Mouse (Mus musculus) layer of hippocampus, adult 9-10 months (tissue): ENCODE data around the gene Chrna5.

Experiments used
- DNase-seq: peaks from one replicate; pipeline ENCODE4 v3.0.0; 2022; ENCODE audit warnings: low spot score

Chrna5 gene

GRCm38 (mm10) chr9:55023902-55024583, 43.4 kb downstream of the Chrna5 start:
- peak; percentile 66 for DNase-seq

GRCm38 (mm10) chr9:55025534-55026274, 45.0 kb downstream of the Chrna5 start:
- no peak for DNase-seq

GRCm38 (mm10) chr9:55026275-55026663, 45.6 kb downstream of the Chrna5 start, which contains the start of gene Chrna3:
Gene Chrna3 (minus strand): TSS chr9:55026562.
- no peak for DNase-seq

- no peak for DNase-seq
Observed at GRCm38 (mm10) chr9:55031435-55032167, 50.9 kb downstream of the Chrna5 start.

GRCm38 (mm10) chr9:55038948-55039347, 58.3 kb downstream of the Chrna5 start:
- DNase-seq: no peak

- DNase-seq: no peak
Observed at GRCm38 (mm10) chr9:55039983-55040382, 59.3 kb downstream of the Chrna5 start.

GRCm38 (mm10) chr9:55041389-55041788, 60.7 kb downstream of the Chrna5 start:
- DNase-seq: no peak

GRCm38 (mm10) chr9:55043688-55044087, 63.0 kb downstream of the Chrna5 start:
- DNase-seq: no peak

GRCm38 (mm10) chr9:55045001-55045400, 64.3 kb downstream of the Chrna5 start:
- no peak for DNase-seq

GRCm38 (mm10) chr9:55046764-55047163, 66.1 kb downstream of the Chrna5 start:
- DNase-seq: no peak

- no peak for DNase-seq
Observed at GRCm38 (mm10) chr9:55048211-55048880, 67.7 kb downstream of the Chrna5 start, which contains the start of gene Chrnb4. Gene Chrnb4 (minus strand): TSS chr9:55048779.

- DNase-seq: no peak
Observed at GRCm38 (mm10) chr9:55055386-55055930, 74.8 kb downstream of the Chrna5 start.
